Mouse (Mus musculus) heart, adult 2 months (tissue): ENCODE measurements around the gene Gtf2h5.

Experiments used
- CTCF ChIP-seq: fragments of 200-600 bp; IDR thresholded peaks from 2 replicates; pipeline ENCODE4 v1.8.1; 2022; ENCODE audit warnings: antibody characterized with exemption, mild to moderate bottlenecking, moderate library complexity
- EP300 ChIP-seq: fragments of 200-500 bp; IDR thresholded peaks from 2 replicates; pipeline ENCODE4 v1.6.1; 2011; ENCODE audit warnings: low read depth, low read length, control low read depth; ENCODE audit not compliant: insufficient read depth
- POLR2A ChIP-seq: fragments of 200-500 bp; IDR thresholded peaks from 2 replicates; pipeline ENCODE4 v1.6.1; 2011; ENCODE audit warnings: mild to moderate bottlenecking, low read depth, low read length, control low read depth; ENCODE audit not compliant: insufficient read depth

DNA sequence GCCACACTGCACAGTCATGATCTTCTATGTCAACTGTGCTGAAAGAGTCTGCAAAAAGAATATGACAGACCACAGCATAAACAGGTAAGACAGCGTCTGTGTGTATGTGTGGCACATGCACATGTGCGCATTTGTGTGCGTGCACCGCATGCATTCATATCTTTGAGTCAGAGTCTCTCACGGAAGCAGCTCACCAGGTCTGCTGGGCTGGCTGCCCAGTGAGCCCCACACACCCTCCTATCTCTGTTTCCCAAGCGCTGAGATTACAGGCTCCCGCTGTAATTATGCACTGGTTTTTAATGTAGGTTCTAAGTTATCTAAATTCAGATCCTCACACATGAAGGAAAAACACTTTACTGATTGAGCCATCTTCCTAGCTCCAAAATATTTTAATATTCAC, 12.0 kb upstream of the Gtf2h5 start:
- TF ChIP-seq CTCF (no peak), EP300 (no peak), POLR2A (no peak)
